Comparison of ENCODE assay signal across 33 mouse cellular contexts in the genomic region with DNA sequence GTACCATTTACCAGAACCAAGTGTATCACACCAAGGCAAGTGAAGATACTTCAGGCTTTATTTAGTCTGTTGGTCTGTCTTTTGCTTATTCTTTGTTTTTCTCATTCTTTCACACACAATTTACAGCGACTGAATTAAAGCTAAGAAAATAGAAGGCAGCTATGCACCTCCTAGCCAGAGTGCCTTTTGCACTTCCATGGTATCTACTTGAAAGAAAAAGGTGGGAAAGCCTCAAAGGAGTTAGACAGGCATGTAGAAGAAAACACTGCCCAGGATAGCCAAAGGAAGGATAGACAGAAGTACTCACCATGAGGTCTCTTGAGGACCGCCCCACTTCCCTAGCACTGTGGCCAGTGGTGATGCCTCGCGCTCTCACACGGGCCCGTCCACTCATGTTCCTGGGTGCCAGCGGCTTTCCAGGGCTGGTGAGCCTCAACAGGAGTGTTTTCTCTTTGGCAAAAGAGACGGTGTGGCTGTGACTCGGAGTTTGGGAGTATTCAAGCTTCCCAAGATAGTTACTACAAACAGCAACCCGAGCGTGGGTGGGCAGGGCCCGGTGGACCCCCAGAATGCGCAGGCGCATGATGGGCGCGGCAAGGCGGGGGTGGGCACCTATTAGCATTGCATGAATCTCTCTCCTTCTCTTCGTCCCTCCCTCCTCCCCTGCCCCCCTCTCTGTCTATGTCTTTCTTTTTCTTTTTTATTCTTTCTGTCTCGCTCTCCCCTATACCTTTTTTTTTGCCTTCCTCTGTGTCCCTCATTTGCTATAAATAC. TPM values are rescaled to one million over a fixed set of nuclear protein-coding genes. Genes with fewer than 3 reads are reported as not detected.
"Had no signal": no experiment of that assay in that cellular context is flagged by ENCODE, and none has a peak within 500 bp of the region (broad histone marks: within the 10 kb centered on the region; RNA-seq: fewer than 3 reads in every experiment).

Gene Piwil4 (minus strand): TSS at position 583 of the 774 bp plus-strand sequence.

- ATAC-seq: hindbrain, postnatal 0 days; intestine, embryonic 16.5 days had no signal

- H3K27ac ChIP-seq: heart, adult 2 months; heart, embryonic 13.5 days; heart, embryonic 15.5 days; hindbrain, embryonic 13.5 days; hindbrain, embryonic 15.5 days; hindbrain, postnatal 0 days; kidney, embryonic 15.5 days; kidney, postnatal 0 days; limb, embryonic 10.5 days; limb, embryonic 12.5 days; liver, embryonic 13.5 days had no signal

- H3K4me3 ChIP-seq: heart, adult 2 months; heart, embryonic 13.5 days; heart, embryonic 15.5 days; hindbrain, embryonic 13.5 days; hindbrain, embryonic 15.5 days; kidney, embryonic 15.5 days; limb, embryonic 10.5 days; limb, embryonic 12.5 days; liver, embryonic 13.5 days had no signal

- DNase-seq: gastrocnemius, postnatal 14 days; gastrocnemius, postnatal 36 days; heart, adult 11 months; heart, adult 2 months; heart, postnatal 14 days; heart, postnatal 36 days; kidney, adult 11 months; kidney, adult 2 months; kidney, adult 9 months; kidney, postnatal 14 days; kidney, postnatal 36 days; layer of hippocampus, adult 9-11 months; layer of hippocampus, postnatal 36 days; liver; liver, embryonic 13.5 days had no signal

- H3K36me3 ChIP-seq: heart, embryonic 13.5 days; heart, embryonic 15.5 days; hindbrain, embryonic 13.5 days; hindbrain, embryonic 15.5 days; kidney, embryonic 15.5 days; limb, embryonic 10.5 days; limb, embryonic 12.5 days; liver, embryonic 13.5 days had no signal

- H3K27me3 ChIP-seq: heart, embryonic 15.5 days; hindbrain, embryonic 13.5 days; hindbrain, embryonic 15.5 days; kidney, embryonic 15.5 days; limb, embryonic 12.5 days; liver, embryonic 13.5 days had no signal

- H3K9me3 ChIP-seq: heart, embryonic 13.5 days; heart, embryonic 15.5 days; hindbrain, embryonic 13.5 days; hindbrain, embryonic 15.5 days; kidney, embryonic 15.5 days; limb, embryonic 10.5 days; limb, embryonic 12.5 days; liver, embryonic 13.5 days had no signal

- H3K4me1 ChIP-seq: heart, embryonic 13.5 days; heart, embryonic 15.5 days; hindbrain, embryonic 13.5 days; hindbrain, embryonic 15.5 days; kidney, embryonic 15.5 days; limb, embryonic 10.5 days; limb, embryonic 12.5 days had no signal

RNA-seq across cellular contexts. Expression of gene Piwil4, which starts in this region (rescaled TPM):
- total RNA-seq: gastrocnemius, adult 18-20 months; gastrocnemius, adult 8-10 months; gastrocnemius, postnatal 36 days; heart, adult 2 months; heart, postnatal 14 days; heart, postnatal 36 days; layer of hippocampus, adult 18-20 months; layer of hippocampus, adult 8-10 months; layer of hippocampus, postnatal 36 days; left cerebral cortex, adult 18-20 months; left cerebral cortex, adult 8-10 months; left cerebral cortex, postnatal 36 days had no signal
- polyA plus RNA-seq: heart, adult 2 months; heart, embryonic 11.5 days; limb, embryonic 10.5 days; limb, embryonic 12.5 days had no signal
